Mouse (Mus musculus) embryonic facial prominence, embryonic 11.5 days (tissue): ENCODE measurements around the gene 4930404N11Rik. TPM values are rescaled to one million over a fixed set of nuclear protein-coding genes. Genes with fewer than 3 reads are reported as not detected.

Source experiments
- ATAC-seq: fragments of 200-750 bp; cut with Nextera tagmentation; replicated peaks from 2 replicates; pipeline ENCODE4 v1.8.0; 2017; ENCODE audit warnings: low read depth; ENCODE audit not compliant: insufficient number of reproducible peaks, low FRiP score, low TSS enrichment
- DNase-seq: peaks from one replicate; pipeline ENCODE4 v3.0.0-alpha.2; 2015; ENCODE audit warnings: low spot score
- H3K27ac ChIP-seq: fragments of 300-500 bp; sonication (generic); replicated peaks from 2 replicates; pipeline ENCODE4 v1.5.1; 2014; ENCODE audit warnings: mild to moderate bottlenecking, low read depth, low read length, control low read depth
- H3K27me3 ChIP-seq: fragments of 300-500 bp; sonication (generic); 2 replicates; pipeline ENCODE4 v1.6.1; 2014; ENCODE audit warnings: mild to moderate bottlenecking, low read length, moderate library complexity, mixed read lengths; ENCODE audit not compliant: control insufficient read depth, insufficient read depth
- H3K36me3 ChIP-seq: fragments of 300-500 bp; sonication (generic); replicated peaks from 2 replicates; pipeline ENCODE4 v1.6.1; 2014; ENCODE audit warnings: low read depth, mild to moderate bottlenecking, low read length, moderate library complexity, mixed read lengths; ENCODE audit not compliant: control insufficient read depth, insufficient read depth
- H3K4me1 ChIP-seq: fragments of 300-500 bp; sonication (generic); 2 replicates; pipeline ENCODE4 v1.6.1; 2014; ENCODE audit warnings: low read length, mixed read lengths; ENCODE audit not compliant: control insufficient read depth, insufficient read depth
- H3K4me2 ChIP-seq: fragments of 300-500 bp; sonication (generic); 2 replicates; pipeline ENCODE4 v1.6.1; 2014; ENCODE audit warnings: low read depth, mild to moderate bottlenecking, control low read depth, low read length, moderate library complexity
- H3K4me3 ChIP-seq: fragments of 300-500 bp; sonication (generic); 2 replicates; pipeline ENCODE4 v1.5.1; 2014; ENCODE audit warnings: low read depth, low read length, control low read depth
- H3K9ac ChIP-seq: fragments of 300-500 bp; sonication (generic); replicated peaks from 2 replicates; pipeline ENCODE4 v1.6.1; 2014; ENCODE audit warnings: mild to moderate bottlenecking, control low read depth, low read length
- H3K9me3 ChIP-seq: fragments of 300-500 bp; sonication (generic); replicated peaks from 2 replicates; pipeline ENCODE4 v1.6.1; 2016; ENCODE audit warnings: mild to moderate bottlenecking, low read length, inconsistent platforms, mixed read lengths; ENCODE audit not compliant: control insufficient read depth
- WGBS: fragments of 180-500 bp; shearing (Covaris S2); extraction: QIAGEN DNeasy Blood & Tissue Kit; methylation state at CpG from one replicate; pipeline ENCODE4 v1.1.7; 2014; 5-methylcytosine and 5-hydroxymethylcytosine counted together
- polyA plus RNA-seq: library from polyadenylated mRNA; unstranded; fragments of >200 nt; fragmentation: Nextera tagmentation; extraction: Ambion mirVana; gene quantifications from 2 replicates; pipeline ENCODE4 v1.2.1, GENCODE M21; 2014

Gene 4930404N11Rik
- polyA plus RNA-seq, 1 experiment from 2014 or later: not detected

GRCm38 (mm10) chr10:81320550-81321347, 44.9 kb downstream of the 4930404N11Rik start, which contains the start of gene Cactin:
TSS of gene Cactin (plus strand) at chr10:81321103.
- Histone ChIP-seq H3K9ac (peak within 1 kb of the TSS; percentile 85), H3K27ac (peak within 1 kb of the TSS; percentile 68), H3K4me2 (peak within 1 kb of the TSS; percentile 81), H3K27me3 (no peaks in the 10 kb centered on the region), H3K4me3 (peak within 1 kb of the TSS; percentile 96), H3K9me3 (no peaks in the 10 kb centered on the region), H3K4me1 (peaks cover 6% of the 10 kb centered on the region), H3K36me3 (peaks cover 15% of the 10 kb centered on the region)
- under 1% methylated on average over 68 of the region's 68 CpGs for WGBS
- DNase-seq: peak; percentile 100
- peak; percentile 87 for ATAC-seq

GRCm38 (mm10) chr10:81319741-81320549, 45.7 kb downstream of the 4930404N11Rik start:
- Histone ChIP-seq H3K36me3 (peaks cover 10% of the 10 kb centered on the region), H3K4me1 (peaks cover 6% of the 10 kb centered on the region), H3K27ac (peak overlapping the region; percentile 68; the same call in 1 of the 2 replicates), H3K9ac (peak overlapping the region; percentile 59), H3K4me2 (peak overlapping the region; percentile 53), H3K4me3 (peak overlapping the region; percentile 96), H3K27me3 (no peaks in the 10 kb centered on the region), H3K9me3 (no peaks in the 10 kb centered on the region)
- DNase-seq: peak; percentile 99
- ATAC-seq: peak; percentile 5; the same call in 1 of the 2 replicates
- WGBS: 2% methylated on average over 38 of the region's 38 CpGs

- no peaks in the 10 kb centered on the region for H3K27me3 ChIP-seq
- ATAC-seq: no peak
- H3K4me1 ChIP-seq: peaks cover 6% of the 10 kb centered on the region
- peak overlapping the region; percentile 54; the same call in 1 of the 2 replicates for H3K27ac ChIP-seq
- peaks cover 9% of the 10 kb centered on the region for H3K36me3 ChIP-seq
- no peaks in the 10 kb centered on the region for H3K9me3 ChIP-seq
- H3K4me2 ChIP-seq: peak overlapping the region; percentile 53
- no peak for DNase-seq
- H3K4me3 ChIP-seq: peak overlapping the region; percentile 96
- H3K9ac ChIP-seq: peak overlapping the region; percentile 59
- 31% methylated on average over 8 of the region's 8 CpGs for WGBS
These were observed 46.3 kb downstream of the 4930404N11Rik start for GRCm38 (mm10) chr10:81319330-81319699.

GRCm38 (mm10) chr10:81318589-81319329, 46.9 kb downstream of the 4930404N11Rik start:
- ATAC-seq (no peak), DNase-seq (no peak)
- Histone ChIP-seq H3K27me3 (no peaks in the 10 kb centered on the region), H3K9ac (no peak overlapping the region; the same call in 1 of the 2 replicates), H3K4me1 (peaks cover 6% of the 10 kb centered on the region), H3K9me3 (no peaks in the 10 kb centered on the region), H3K27ac (no peak overlapping the region), H3K4me2 (no peak overlapping the region), H3K36me3 (peaks cover 7% of the 10 kb centered on the region), H3K4me3 (peak overlapping the region; percentile 96; the same call in 1 of the 2 replicates)
- WGBS: 93% methylated on average over 13 of the region's 13 CpGs

GRCm38 (mm10) chr10:81317273-81317672, 48.3 kb downstream of the 4930404N11Rik start:
- Histone ChIP-seq H3K36me3 (peaks cover 11% of the 10 kb centered on the region), H3K4me1 (peaks cover 6% of the 10 kb centered on the region)

GRCm38 (mm10) chr10:81316338-81317060, 49.1 kb downstream of the 4930404N11Rik start:
- H3K4me2 ChIP-seq: peak overlapping the region; percentile 36
- peak overlapping the region; percentile 32; the same call in 1 of the 2 replicates for H3K9ac ChIP-seq
- H3K9me3 ChIP-seq: no peaks in the 10 kb centered on the region
- no peaks in the 10 kb centered on the region for H3K27me3 ChIP-seq
- no peak for ATAC-seq
- peak; percentile 44 for DNase-seq
- WGBS: 44% methylated on average over 16 of the region's 16 CpGs
- 0 out of 2 replicates have a peak overlapping the region, but pooled peaks have one; percentile 8 for H3K4me3 ChIP-seq
- H3K4me1 ChIP-seq: peaks cover 6% of the 10 kb centered on the region
- peaks cover 11% of the 10 kb centered on the region for H3K36me3 ChIP-seq
- H3K27ac ChIP-seq: no peak overlapping the region

More at GRCm38 (mm10) chr10:81317273-81317672, 48.3 kb downstream of the 4930404N11Rik start:
- H3K4me3 ChIP-seq: no peak overlapping the region
- no peak overlapping the region for H3K27ac ChIP-seq
- peak overlapping the region; percentile 32 for H3K9ac ChIP-seq
- H3K9me3 ChIP-seq: no peaks in the 10 kb centered on the region
- ATAC-seq (no peak), DNase-seq (peak; percentile 50)
- H3K4me2 ChIP-seq: peak overlapping the region; percentile 36
- 14% methylated on average over 20 of the region's 20 CpGs for WGBS
- no peaks in the 10 kb centered on the region for H3K27me3 ChIP-seq

GRCm38 (mm10) chr10:81315587-81315986, 50.0 kb downstream of the 4930404N11Rik start:
- WGBS: 94% methylated on average over 16 of the region's 16 CpGs
- Histone ChIP-seq H3K4me3 (no peak overlapping the region), H3K27ac (no peak overlapping the region), H3K9me3 (no peaks in the 10 kb centered on the region), H3K27me3 (no peaks in the 10 kb centered on the region), H3K4me2 (no peak overlapping the region), H3K9ac (no peak overlapping the region), H3K4me1 (peaks cover 6% of the 10 kb centered on the region), H3K36me3 (peaks cover 18% of the 10 kb centered on the region)
- DNase-seq (no peak), ATAC-seq (no peak)
